Mouse (Mus musculus) E14TG2a.4 (cell line): ENCODE measurements at regions not wholly inside any gene's neighbourhood (a gene's known extent, or its start where the extent isn't known, plus 50 kb on each side); places are given as distances from the start of the nearest gene placed in this dataset.

ENCODE experiments used
- CTCF ChIP-seq: conservative IDR thresholded peaks from 2 replicates; pipeline ENCODE4 v1.5.1; 2014; ENCODE audit warnings: low read length
- NANOG ChIP-seq: IDR thresholded peaks from 2 replicates; pipeline ENCODE4 v1.6.1; 2014; ENCODE audit warnings: borderline replicate concordance, low read length, mixed read lengths
- POU5F1 ChIP-seq: IDR thresholded peaks from 2 replicates; pipeline ENCODE4 v1.6.1; 2014; ENCODE audit warnings: low read length, borderline replicate concordance

DNA sequence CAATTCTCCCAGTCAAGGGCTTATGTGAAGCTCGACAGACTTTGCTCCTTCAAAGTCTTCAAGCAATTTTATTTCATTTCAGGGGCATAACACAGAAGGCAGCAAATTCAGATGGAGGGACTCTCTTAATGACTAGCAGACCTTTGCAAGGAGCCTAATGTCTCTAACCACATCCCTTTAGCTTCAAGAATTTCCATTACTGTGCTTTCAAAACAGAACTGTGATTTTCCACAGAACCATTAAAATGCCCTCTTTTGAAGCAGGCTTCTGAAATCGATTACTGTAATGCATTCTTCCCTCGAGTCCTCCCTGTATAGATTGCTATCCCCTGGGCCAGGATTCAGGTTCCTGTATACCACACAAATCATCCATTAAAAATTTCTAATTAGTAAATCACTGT is 80.9 kb upstream of the Tac1 start:
- TF ChIP-seq CTCF (no peak), NANOG (no peak), POU5F1 (no peak)
